Mouse (Mus musculus): ENCODE results near the gene Eftud2.

Eftud2 gene

GRCm38 (mm10) chr11:102879558-102879957 lies 1.2 kb downstream of the Eftud2 start:
- DNase-seq (ENCODE audit: low spot score) = no peak

GRCm38 (mm10) chr11:102874801-102875334 lies 5.9 kb downstream of the Eftud2 start:
- no peak for DNase-seq (ENCODE audit: low spot score)

- DNase-seq (ENCODE audit: low spot score) = no peak
Observed at GRCm38 (mm10) chr11:102864272-102864671, 16.5 kb downstream of the Eftud2 start.

- no peak for DNase-seq (ENCODE audit: low spot score)
Observed at GRCm38 (mm10) chr11:102859933-102860332, 20.9 kb downstream of the Eftud2 start.

- no peak for DNase-seq (ENCODE audit: low spot score)
Observed at GRCm38 (mm10) chr11:102858951-102859350, 21.8 kb downstream of the Eftud2 start.

GRCm38 (mm10) chr11:102855941-102856340 lies 24.8 kb downstream of the Eftud2 start:
- no peak for DNase-seq (ENCODE audit: low spot score)

GRCm38 (mm10) chr11:102853760-102854159 lies 27.0 kb downstream of the Eftud2 start:
- DNase-seq (ENCODE audit: low spot score) = no peak

GRCm38 (mm10) chr11:102851883-102852282 lies 28.9 kb downstream of the Eftud2 start:
- DNase-seq (ENCODE audit: low spot score) = peak; percentile 8

GRCm38 (mm10) chr11:102845926-102846325 lies 34.9 kb downstream of the Eftud2 start:
- DNase-seq (ENCODE audit: low spot score) = no peak

GRCm38 (mm10) chr11:102838616-102839150 lies 42.1 kb downstream of the Eftud2 start:
- DNase-seq (ENCODE audit: low spot score) = no peak

- DNase-seq (ENCODE audit: low spot score) = no peak
Observed at GRCm38 (mm10) chr11:102838126-102838525, 42.7 kb downstream of the Eftud2 start.

- DNase-seq (ENCODE audit: low spot score) = no peak
Observed at GRCm38 (mm10) chr11:102837385-102837784, 43.4 kb downstream of the Eftud2 start.

- no peak for DNase-seq (ENCODE audit: low spot score)
Observed at GRCm38 (mm10) chr11:102836146-102836545, 44.6 kb downstream of the Eftud2 start.

- no peak for DNase-seq (ENCODE audit: low spot score)
Observed at GRCm38 (mm10) chr11:102835549-102835948, 45.2 kb downstream of the Eftud2 start, which contains the start of gene Higd1b. Higd1b (plus strand) TSS chr11:102835849.

GRCm38 (mm10) chr11:102834219-102834618 lies 46.6 kb downstream of the Eftud2 start:
- DNase-seq (ENCODE audit: low spot score) = no peak

- DNase-seq (ENCODE audit: low spot score) = no peak
Observed at GRCm38 (mm10) chr11:102832700-102833297, 48.0 kb downstream of the Eftud2 start.

- DNase-seq (ENCODE audit: low spot score) = no peak
Observed at GRCm38 (mm10) chr11:102830276-102830675, 50.5 kb downstream of the Eftud2 start.

GRCm38 (mm10) chr11:102827097-102827496 lies 53.7 kb downstream of the Eftud2 start:
- DNase-seq (ENCODE audit: low spot score) = no peak

GRCm38 (mm10) chr11:102826476-102826875 lies 54.3 kb downstream of the Eftud2 start:
- DNase-seq (ENCODE audit: low spot score) = no peak

- no peak for DNase-seq (ENCODE audit: low spot score)
Observed at GRCm38 (mm10) chr11:102821231-102821630, 59.6 kb downstream of the Eftud2 start.

GRCm38 (mm10) chr11:102820432-102820831 lies 60.4 kb downstream of the Eftud2 start:
- DNase-seq (ENCODE audit: low spot score) = no peak

- DNase-seq (ENCODE audit: low spot score) = no peak
Observed at GRCm38 (mm10) chr11:102819783-102820385, 60.9 kb downstream of the Eftud2 start.

- no peak for DNase-seq (ENCODE audit: low spot score)
Observed at GRCm38 (mm10) chr11:102819021-102819782, 61.6 kb downstream of the Eftud2 start, which contains the start of gene Gjc1. Gjc1 (minus strand) TSS chr11:102819700.
